Mouse (Mus musculus) small intestine, adult 2 months (tissue): Measurements from ENCODE around the gene Sema4g.

ENCODE experiments used
- CTCF ChIP-seq: fragments of 200-500 bp; IDR thresholded peaks from 2 replicates; pipeline ENCODE4 v1.5.1; 2012; ENCODE audit warnings: low read depth, mild to moderate bottlenecking, control low read depth, inconsistent platforms, low read length, moderate library complexity, mixed read lengths; ENCODE audit not compliant: insufficient replicate concordance, insufficient read length; ENCODE audit errors: extremely low read depth
- POLR2A ChIP-seq: fragments of 200-500 bp; IDR thresholded peaks from 2 replicates; pipeline ENCODE4 v1.6.1; 2012; ENCODE audit warnings: low read depth, mild to moderate bottlenecking, control low read depth, inconsistent platforms, low read length, moderate library complexity

DNA sequence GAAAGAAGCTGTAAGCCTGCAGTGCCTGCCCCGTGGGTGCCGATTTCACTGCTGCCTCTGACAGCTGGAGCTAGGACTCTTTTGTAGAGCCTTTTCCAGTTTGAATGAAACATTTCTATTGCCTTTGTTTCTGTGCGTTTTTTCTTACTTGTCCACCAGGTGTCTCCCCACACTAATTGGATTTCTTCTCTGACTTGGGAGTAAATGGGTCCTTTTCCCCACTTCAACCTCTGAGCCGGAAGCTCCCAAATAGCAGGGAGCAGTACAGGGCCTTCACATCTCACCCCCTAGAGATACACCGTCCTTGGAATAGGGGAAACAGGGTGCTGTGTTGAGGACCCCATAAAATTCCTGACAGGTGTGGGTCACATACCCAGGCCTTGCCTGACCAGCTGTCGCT, 23.7 kb downstream of the Sema4g start:
- no peak for TF ChIP-seq CTCF
- TF ChIP-seq POLR2A: no peak
